Mouse (Mus musculus) thymus, adult 2 months (tissue): ENCODE measurements around the gene Pcyt1a. TPM values are rescaled to one million over a fixed set of nuclear protein-coding genes. Genes with fewer than 3 reads are reported as not detected.

Experiments
- DNase-seq: peaks from one replicate; pipeline ENCODE4 v3.0.0; 2021
- H3K27ac ChIP-seq: fragments of 200-500 bp; 2 replicates; pipeline ENCODE4 v1.5.1; 2012; ENCODE audit warnings: low read length, control low read depth; ENCODE audit not compliant: control insufficient read depth, insufficient read depth
- H3K27me3 ChIP-seq: fragments of 200-500 bp; 2 replicates; pipeline ENCODE4 v1.6.1; 2012; ENCODE audit warnings: mild to moderate bottlenecking, low read length, moderate library complexity, mixed read lengths; ENCODE audit not compliant: control insufficient read depth, insufficient read depth
- H3K36me3 ChIP-seq: fragments of 200-500 bp; 2 replicates; pipeline ENCODE4 v1.6.1; 2012; ENCODE audit warnings: mild to moderate bottlenecking, low read length, moderate library complexity; ENCODE audit not compliant: control insufficient read depth, insufficient read depth
- H3K4me1 ChIP-seq: fragments of 200-500 bp; replicated peaks from 2 replicates; pipeline ENCODE4 v1.6.1; 2012; ENCODE audit warnings: low read length; ENCODE audit not compliant: control insufficient read depth, insufficient read depth
- H3K4me3 ChIP-seq: fragments of 200-500 bp; 2 replicates; pipeline ENCODE4 v1.5.1; 2012; ENCODE audit warnings: mild to moderate bottlenecking, low read length, control low read depth, moderate library complexity; ENCODE audit not compliant: control insufficient read depth, insufficient read depth
- CTCF ChIP-seq: fragments of 200-500 bp; IDR thresholded peaks from 2 replicates; pipeline ENCODE4 v1.5.1; 2012; ENCODE audit warnings: mild to moderate bottlenecking, control low read depth, low read length, moderate library complexity, borderline replicate concordance; ENCODE audit not compliant: control insufficient read depth, poor library complexity, insufficient read depth; ENCODE audit errors: extremely low read depth
- POLR2A ChIP-seq: fragments of 200-500 bp; IDR thresholded peaks from 2 replicates; pipeline ENCODE4 v1.6.1; 2012; ENCODE audit warnings: mild to moderate bottlenecking, low read length, control low read depth, moderate library complexity; ENCODE audit not compliant: control insufficient read depth, poor library complexity, insufficient read depth; ENCODE audit errors: extremely low read depth
- WGBS: fragments of 180-500 bp; shearing (Covaris S2); methylation state at CpG from one replicate; pipeline ENCODE4 v1.1.7; 2018; 5-methylcytosine and 5-hydroxymethylcytosine counted together
- polyA plus RNA-seq: library from polyadenylated mRNA; depleted of rRNA; stranded (reverse); fragments of >200 nt; gene quantifications from 2 replicates; pipeline ENCODE4 v1.2.3, GENCODE M21; 2012

Pcyt1a gene
- polyA plus RNA-seq, 1 experiment, result 21.2 TPM

GRCm38 (mm10) chr16:32499430-32500037, 68.8 kb downstream of the Pcyt1a start:
- WGBS, result 22% methylated on average over 22 of the region's 22 CpGs
- Histone ChIP-seq H3K4me1 (peaks cover 8% of the 10 kb centered on the region), H3K27ac (no peak overlapping the region), H3K36me3 (no peaks in the 10 kb centered on the region), H3K27me3 (no peaks in the 10 kb centered on the region), H3K4me3 (no peak overlapping the region)
- peak; percentile 86 for DNase-seq
- TF ChIP-seq CTCF, result peak; percentile 96
- no peak for TF ChIP-seq POLR2A

- Histone ChIP-seq H3K36me3 (no peaks in the 10 kb centered on the region), H3K27me3 (no peaks in the 10 kb centered on the region), H3K4me1 (peaks cover 8% of the 10 kb centered on the region), H3K27ac (no peak overlapping the region), H3K4me3 (no peak overlapping the region)
- WGBS, result 69% methylated on average over 7 of the region's 7 CpGs
- no peak for DNase-seq
- TF ChIP-seq POLR2A (no peak), CTCF (no peak)
Measured at GRCm38 (mm10) chr16:32501459-32501858, 70.7 kb downstream of the Pcyt1a start.

GRCm38 (mm10) chr16:32502621-32503335, 72.1 kb downstream of the Pcyt1a start:
- Histone ChIP-seq H3K27me3 (no peaks in the 10 kb centered on the region), H3K36me3 (no peaks in the 10 kb centered on the region), H3K27ac (no peak overlapping the region), H3K4me1 (peaks cover 8% of the 10 kb centered on the region), H3K4me3 (no peak overlapping the region)
- WGBS, result 94% methylated on average over 12 of the region's 12 CpGs
- DNase-seq, result no peak
- TF ChIP-seq CTCF (no peak), POLR2A (no peak)

GRCm38 (mm10) chr16:32503633-32504032, 72.9 kb downstream of the Pcyt1a start:
- Histone ChIP-seq H3K36me3 (no peaks in the 10 kb centered on the region), H3K4me1 (peaks cover 8% of the 10 kb centered on the region), H3K4me3 (no peak overlapping the region), H3K27ac (no peak overlapping the region), H3K27me3 (no peaks in the 10 kb centered on the region)
- DNase-seq, result no peak
- TF ChIP-seq POLR2A, result no peak
- TF ChIP-seq CTCF, result no peak
- 86% methylated on average over 6 of the region's 6 CpGs for WGBS

- Histone ChIP-seq H3K27me3 (no peaks in the 10 kb centered on the region), H3K36me3 (no peaks in the 10 kb centered on the region), H3K27ac (no peak overlapping the region), H3K4me3 (no peak overlapping the region), H3K4me1 (peaks cover 11% of the 10 kb centered on the region)
- TF ChIP-seq CTCF, result no peak
- no peak for TF ChIP-seq POLR2A
- 98% methylated on average over 8 of the region's 8 CpGs for WGBS
- DNase-seq, result no peak
Measured at GRCm38 (mm10) chr16:32506298-32506697, 75.6 kb downstream of the Pcyt1a start.

- no peak overlapping the region for H3K4me3 ChIP-seq
- no peak for TF ChIP-seq CTCF
- no peak for TF ChIP-seq POLR2A
- DNase-seq, result no peak
- H3K36me3 ChIP-seq, result no peaks in the 10 kb centered on the region
- no peak overlapping the region for H3K27ac ChIP-seq
- no peaks in the 10 kb centered on the region for H3K27me3 ChIP-seq
- peaks cover 10% of the 10 kb centered on the region for H3K4me1 ChIP-seq
- WGBS, result 91% methylated on average over 7 of the region's 7 CpGs
Measured at GRCm38 (mm10) chr16:32506868-32507267, 76.1 kb downstream of the Pcyt1a start.
